Mouse (Mus musculus): ENCODE measurements around the gene Ispd. TPM values are rescaled to one million over a fixed set of nuclear protein-coding genes. Genes with fewer than 3 reads are reported as not detected.
A peak's percentile ranks its signal among the peaks of the same experiment; 100 is the strongest.

The Ispd gene
- polyA plus RNA-seq, 1 experiment from 2014 or later: 11.6 TPM

GRCm38 (mm10) chr12:36436956-36437355, 55.7 kb downstream of the Ispd start:
- H3K4me3 ChIP-seq (ENCODE audit: low read depth, low read length): no peak overlapping the region
- H3K9me3 ChIP-seq (replicated peaks; ENCODE audit: control insufficient read depth, low read length): no peaks in the 10 kb centered on the region
- H3K9ac ChIP-seq (ENCODE audit: low read depth, low read length): no peak overlapping the region; the same call in 1 of the 2 replicates
- H3K4me2 ChIP-seq: peak overlapping the region; percentile 46
- no peaks in the 10 kb centered on the region for H3K36me3 ChIP-seq (ENCODE audit: control insufficient read depth, insufficient read depth, low read length)
- ATAC-seq (replicated peaks; ENCODE audit: insufficient number of reproducible peaks, low FRiP score, low TSS enrichment): no peak
- no peaks in the 10 kb centered on the region for H3K27me3 ChIP-seq (ENCODE audit: control insufficient read depth, insufficient read depth, low read length)
- 11% methylated on average over 5 of the region's 5 CpGs for WGBS (ENCODE audit: insufficient replicate concordance)
- peaks cover 6% of the 10 kb centered on the region; the same call in 1 of the 2 replicates for H3K4me1 ChIP-seq (ENCODE audit: control insufficient read depth, insufficient read depth, low read length)
- no peak overlapping the region for H3K27ac ChIP-seq (ENCODE audit: low read depth, low read length)

GRCm38 (mm10) chr12:36439396-36439795, 58.1 kb downstream of the Ispd start:
- no peak overlapping the region for H3K27ac ChIP-seq (ENCODE audit: low read depth, low read length)
- H3K36me3 ChIP-seq (ENCODE audit: control insufficient read depth, insufficient read depth, low read length): no peaks in the 10 kb centered on the region
- H3K27me3 ChIP-seq (ENCODE audit: control insufficient read depth, insufficient read depth, low read length): no peaks in the 10 kb centered on the region
- H3K4me3 ChIP-seq (ENCODE audit: low read depth, low read length): no peak overlapping the region
- H3K4me2 ChIP-seq: no peak overlapping the region
- WGBS (ENCODE audit: insufficient replicate concordance): 69% methylated on average over 8 of the region's 8 CpGs
- ATAC-seq (replicated peaks; ENCODE audit: insufficient number of reproducible peaks, low FRiP score, low TSS enrichment): no peak
- peaks cover 6% of the 10 kb centered on the region; the same call in 1 of the 2 replicates for H3K4me1 ChIP-seq (ENCODE audit: control insufficient read depth, insufficient read depth, low read length)
- no peak overlapping the region for H3K9ac ChIP-seq (ENCODE audit: low read depth, low read length)
- H3K9me3 ChIP-seq (replicated peaks; ENCODE audit: control insufficient read depth, low read length): no peaks in the 10 kb centered on the region

- no peak overlapping the region for H3K27ac ChIP-seq (ENCODE audit: low read depth, low read length)
- no peak for ATAC-seq (replicated peaks; ENCODE audit: insufficient number of reproducible peaks, low FRiP score, low TSS enrichment)
- H3K9ac ChIP-seq (ENCODE audit: low read depth, low read length): no peak overlapping the region
- no peak overlapping the region for H3K4me3 ChIP-seq (ENCODE audit: low read depth, low read length)
- H3K9me3 ChIP-seq (replicated peaks; ENCODE audit: control insufficient read depth, low read length): no peaks in the 10 kb centered on the region
- H3K4me1 ChIP-seq (ENCODE audit: control insufficient read depth, insufficient read depth, low read length): no peaks in the 10 kb centered on the region
- WGBS (ENCODE audit: insufficient replicate concordance): 88% methylated on average over 3 of the region's 3 CpGs
- no peaks in the 10 kb centered on the region for H3K36me3 ChIP-seq (ENCODE audit: control insufficient read depth, insufficient read depth, low read length)
- H3K27me3 ChIP-seq (ENCODE audit: control insufficient read depth, insufficient read depth, low read length): no peaks in the 10 kb centered on the region
- no peak overlapping the region for H3K4me2 ChIP-seq
Measured at GRCm38 (mm10) chr12:36456002-36456401, 74.8 kb downstream of the Ispd start.

GRCm38 (mm10) chr12:36457726-36458125, 76.5 kb downstream of the Ispd start:
- Histone ChIP-seq H3K27me3 (ENCODE audit: control insufficient read depth, insufficient read depth, low read length) (no peaks in the 10 kb centered on the region), H3K4me3 (ENCODE audit: low read depth, low read length) (no peak overlapping the region), H3K9ac (ENCODE audit: low read depth, low read length) (no peak overlapping the region), H3K27ac (ENCODE audit: low read depth, low read length) (no peak overlapping the region), H3K9me3 (replicated peaks; ENCODE audit: control insufficient read depth, low read length) (no peaks in the 10 kb centered on the region), H3K36me3 (ENCODE audit: control insufficient read depth, insufficient read depth, low read length) (no peaks in the 10 kb centered on the region), H3K4me2 (no peak overlapping the region), H3K4me1 (ENCODE audit: control insufficient read depth, insufficient read depth, low read length) (no peaks in the 10 kb centered on the region)
- WGBS (ENCODE audit: insufficient replicate concordance): 61% methylated on average over 2 of the region's 2 CpGs
- no peak for ATAC-seq (replicated peaks; ENCODE audit: insufficient number of reproducible peaks, low FRiP score, low TSS enrichment)

- Histone ChIP-seq H3K27ac (ENCODE audit: low read depth, low read length) (no peak overlapping the region), H3K9ac (ENCODE audit: low read depth, low read length) (no peak overlapping the region), H3K4me3 (ENCODE audit: low read depth, low read length) (no peak overlapping the region), H3K4me2 (no peak overlapping the region), H3K9me3 (replicated peaks; ENCODE audit: control insufficient read depth, low read length) (no peaks in the 10 kb centered on the region), H3K36me3 (ENCODE audit: control insufficient read depth, insufficient read depth, low read length) (no peaks in the 10 kb centered on the region), H3K27me3 (ENCODE audit: control insufficient read depth, insufficient read depth, low read length) (no peaks in the 10 kb centered on the region), H3K4me1 (ENCODE audit: control insufficient read depth, insufficient read depth, low read length) (no peaks in the 10 kb centered on the region)
- no peak for ATAC-seq (replicated peaks; ENCODE audit: insufficient number of reproducible peaks, low FRiP score, low TSS enrichment)
- WGBS (ENCODE audit: insufficient replicate concordance): 85% methylated on average over 6 of the region's 6 CpGs
Measured at GRCm38 (mm10) chr12:36468325-36469044, 87.2 kb downstream of the Ispd start.

- Histone ChIP-seq H3K36me3 (ENCODE audit: control insufficient read depth, insufficient read depth, low read length) (no peaks in the 10 kb centered on the region), H3K4me3 (ENCODE audit: low read depth, low read length) (no peak overlapping the region), H3K27ac (ENCODE audit: low read depth, low read length) (no peak overlapping the region), H3K4me1 (ENCODE audit: control insufficient read depth, insufficient read depth, low read length) (no peaks in the 10 kb centered on the region), H3K27me3 (ENCODE audit: control insufficient read depth, insufficient read depth, low read length) (no peaks in the 10 kb centered on the region), H3K9ac (ENCODE audit: low read depth, low read length) (no peak overlapping the region), H3K4me2 (no peak overlapping the region), H3K9me3 (replicated peaks; ENCODE audit: control insufficient read depth, low read length) (no peaks in the 10 kb centered on the region)
- ATAC-seq (replicated peaks; ENCODE audit: insufficient number of reproducible peaks, low FRiP score, low TSS enrichment): no peak
- 78% methylated on average over 4 of the region's 4 CpGs for WGBS (ENCODE audit: insufficient replicate concordance)
Measured at GRCm38 (mm10) chr12:36471411-36471810, 90.2 kb downstream of the Ispd start.

- no peaks in the 10 kb centered on the region for H3K9me3 ChIP-seq (replicated peaks; ENCODE audit: control insufficient read depth, low read length)
Measured at GRCm38 (mm10) chr12:36474171-36474570, 92.9 kb downstream of the Ispd start.

GRCm38 (mm10) chr12:36475269-36475668, 94.0 kb downstream of the Ispd start:
- no peak for ATAC-seq (replicated peaks; ENCODE audit: insufficient number of reproducible peaks, low FRiP score, low TSS enrichment)
- no peak overlapping the region for H3K9ac ChIP-seq (ENCODE audit: low read depth, low read length)
- no peaks in the 10 kb centered on the region for H3K9me3 ChIP-seq (replicated peaks; ENCODE audit: control insufficient read depth, low read length)
- no peaks in the 10 kb centered on the region for H3K36me3 ChIP-seq (ENCODE audit: control insufficient read depth, insufficient read depth, low read length)
- no peaks in the 10 kb centered on the region for H3K27me3 ChIP-seq (ENCODE audit: control insufficient read depth, insufficient read depth, low read length)
- H3K4me2 ChIP-seq: no peak overlapping the region
- H3K4me1 ChIP-seq (ENCODE audit: control insufficient read depth, insufficient read depth, low read length): no peaks in the 10 kb centered on the region
- H3K4me3 ChIP-seq (ENCODE audit: low read depth, low read length): no peak overlapping the region
- WGBS (ENCODE audit: insufficient replicate concordance): 79% methylated on average over 4 of the region's 4 CpGs
- H3K27ac ChIP-seq (ENCODE audit: low read depth, low read length): no peak overlapping the region

More at GRCm38 (mm10) chr12:36474171-36474570, 92.9 kb downstream of the Ispd start:
- WGBS (ENCODE audit: insufficient replicate concordance): 83% methylated on average over 3 of the region's 3 CpGs
- Histone ChIP-seq H3K27me3 (ENCODE audit: control insufficient read depth, insufficient read depth, low read length) (no peaks in the 10 kb centered on the region), H3K4me3 (ENCODE audit: low read depth, low read length) (no peak overlapping the region), H3K4me2 (no peak overlapping the region), H3K36me3 (ENCODE audit: control insufficient read depth, insufficient read depth, low read length) (no peaks in the 10 kb centered on the region), H3K27ac (ENCODE audit: low read depth, low read length) (no peak overlapping the region), H3K4me1 (ENCODE audit: control insufficient read depth, insufficient read depth, low read length) (no peaks in the 10 kb centered on the region), H3K9ac (ENCODE audit: low read depth, low read length) (no peak overlapping the region)
- ATAC-seq (replicated peaks; ENCODE audit: insufficient number of reproducible peaks, low FRiP score, low TSS enrichment): no peak

- no peak overlapping the region for H3K4me2 ChIP-seq
- H3K4me1 ChIP-seq (ENCODE audit: control insufficient read depth, insufficient read depth, low read length): no peaks in the 10 kb centered on the region
- no peaks in the 10 kb centered on the region for H3K27me3 ChIP-seq (ENCODE audit: control insufficient read depth, insufficient read depth, low read length)
- no peaks in the 10 kb centered on the region for H3K36me3 ChIP-seq (ENCODE audit: control insufficient read depth, insufficient read depth, low read length)
- no peaks in the 10 kb centered on the region for H3K9me3 ChIP-seq (replicated peaks; ENCODE audit: control insufficient read depth, low read length)
- H3K9ac ChIP-seq (ENCODE audit: low read depth, low read length): no peak overlapping the region
- WGBS (ENCODE audit: insufficient replicate concordance): 50% methylated on average over 5 of the region's 5 CpGs
- no peak for ATAC-seq (replicated peaks; ENCODE audit: insufficient number of reproducible peaks, low FRiP score, low TSS enrichment)
- no peak overlapping the region for H3K27ac ChIP-seq (ENCODE audit: low read depth, low read length)
- no peak overlapping the region for H3K4me3 ChIP-seq (ENCODE audit: low read depth, low read length)
Measured at GRCm38 (mm10) chr12:36476476-36476875, 95.2 kb downstream of the Ispd start.
